Mouse (Mus musculus) liver, embryonic 16.5 days (tissue): ENCODE measurements at regions not wholly inside any gene's neighbourhood (a gene's known extent, or its start where the extent isn't known, plus 50 kb on each side); places are given as distances from the start of the nearest gene placed in this dataset.

Experiments
- ATAC-seq: fragments of 200-750 bp; cut with Nextera tagmentation; 2 replicates; pipeline ENCODE4 v1.8.0; 2017; ENCODE audit warnings: low read depth, mild to moderate bottlenecking, moderate number of reproducible peaks, moderate library complexity
- H3K27ac ChIP-seq: fragments of 300-500 bp; sonication (generic); 2 replicates; pipeline ENCODE4 v1.5.1; 2014; ENCODE audit warnings: mild to moderate bottlenecking, low read length
- H3K27me3 ChIP-seq: fragments of 300-500 bp; sonication (generic); 2 replicates; pipeline ENCODE4 v1.6.1; 2014; ENCODE audit warnings: low read depth, low read length, mixed read lengths; ENCODE audit not compliant: control insufficient read depth, insufficient read depth
- H3K36me3 ChIP-seq: fragments of 300-500 bp; sonication (generic); 2 replicates; pipeline ENCODE4 v1.6.1; 2014; ENCODE audit warnings: mild to moderate bottlenecking; ENCODE audit not compliant: control insufficient read depth, insufficient read depth
- H3K4me1 ChIP-seq: fragments of 300-500 bp; sonication (generic); 2 replicates; pipeline ENCODE4 v1.6.1; 2014; ENCODE audit warnings: low read depth, low read length, mixed read lengths; ENCODE audit not compliant: control insufficient read depth
- H3K4me2 ChIP-seq: fragments of 300-500 bp; sonication (generic); 2 replicates; pipeline ENCODE4 v1.6.1; 2014; ENCODE audit warnings: low read depth, low read length, mixed read lengths
- H3K4me3 ChIP-seq: fragments of 300-500 bp; sonication (generic); 2 replicates; pipeline ENCODE4 v1.5.1; 2014; ENCODE audit warnings: low read depth, mild to moderate bottlenecking, low read length
- H3K9ac ChIP-seq: fragments of 300-500 bp; sonication (generic); 2 replicates; pipeline ENCODE4 v1.6.1; 2014; ENCODE audit warnings: low read depth, low read length
- H3K9me3 ChIP-seq: fragments of 300-500 bp; sonication (generic); replicated peaks from 2 replicates; pipeline ENCODE4 v1.6.1; 2016; ENCODE audit warnings: low read length; ENCODE audit not compliant: control insufficient read depth
- WGBS: fragments of 180-500 bp; shearing (Covaris S2); extraction: QIAGEN DNeasy Blood & Tissue Kit; methylation state at CpG from one replicate; pipeline ENCODE4 v1.1.7; 2014; ENCODE audit not compliant: insufficient replicate concordance; 5-methylcytosine and 5-hydroxymethylcytosine counted together

GRCm38 (mm10) chr2:147846968-147847749 is 199.6 kb downstream of the Foxa2 start:
- WGBS, result 19% methylated on average over 10 of the region's 10 CpGs
- ATAC-seq, result no peak

GRCm38 (mm10) chr2:147845256-147845655 is 201.5 kb downstream of the Foxa2 start:
- Histone ChIP-seq H3K36me3 (no peaks in the 10 kb centered on the region), H3K9ac (no peak overlapping the region), H3K4me2 (no peak overlapping the region), H3K27me3 (no peaks in the 10 kb centered on the region), H3K4me3 (no peak overlapping the region), H3K4me1 (no peaks in the 10 kb centered on the region), H3K9me3 (no peaks in the 10 kb centered on the region), H3K27ac (no peak overlapping the region)
- WGBS, result 30% methylated on average over 1 of the region's 1 CpGs
- no peak for ATAC-seq

More at GRCm38 (mm10) chr2:147846968-147847749, 199.6 kb downstream of the Foxa2 start:
- H3K9me3 ChIP-seq, result no peaks in the 10 kb centered on the region
- no peak overlapping the region for H3K27ac ChIP-seq
- no peaks in the 10 kb centered on the region for H3K36me3 ChIP-seq
- no peak overlapping the region for H3K9ac ChIP-seq
- no peak overlapping the region for H3K4me3 ChIP-seq
- no peaks in the 10 kb centered on the region for H3K27me3 ChIP-seq
- no peak overlapping the region for H3K4me2 ChIP-seq
- H3K4me1 ChIP-seq, result no peaks in the 10 kb centered on the region

GRCm38 (mm10) chr2:147840936-147841335 is 205.8 kb downstream of the Foxa2 start:
- WGBS, result 53% methylated on average over 5 of the region's 5 CpGs
- Histone ChIP-seq H3K9ac (no peak overlapping the region), H3K4me1 (no peaks in the 10 kb centered on the region), H3K9me3 (no peaks in the 10 kb centered on the region), H3K27me3 (no peaks in the 10 kb centered on the region), H3K36me3 (no peaks in the 10 kb centered on the region), H3K4me2 (no peak overlapping the region), H3K27ac (no peak overlapping the region), H3K4me3 (no peak overlapping the region)
- ATAC-seq, result no peak

GRCm38 (mm10) chr2:147838613-147839012 is 208.2 kb downstream of the Foxa2 start:
- WGBS, result 60% methylated on average over 4 of the region's 4 CpGs
- H3K4me3 ChIP-seq, result no peak overlapping the region
- H3K9ac ChIP-seq, result no peak overlapping the region
- H3K4me2 ChIP-seq, result no peak overlapping the region
- ATAC-seq, result no peak
- no peaks in the 10 kb centered on the region for H3K4me1 ChIP-seq
- no peaks in the 10 kb centered on the region for H3K36me3 ChIP-seq
- H3K27me3 ChIP-seq, result no peaks in the 10 kb centered on the region
- H3K27ac ChIP-seq, result no peak overlapping the region
- no peaks in the 10 kb centered on the region for H3K9me3 ChIP-seq

GRCm38 (mm10) chr2:147830551-147830950 is 216.2 kb downstream of the Foxa2 start:
- H3K9me3 ChIP-seq, result no peaks in the 10 kb centered on the region
- H3K27me3 ChIP-seq, result no peaks in the 10 kb centered on the region
- H3K4me1 ChIP-seq, result no peaks in the 10 kb centered on the region
- no peak for ATAC-seq
- H3K9ac ChIP-seq, result no peak overlapping the region
- H3K4me3 ChIP-seq, result no peak overlapping the region
- H3K36me3 ChIP-seq, result no peaks in the 10 kb centered on the region
- WGBS, result 26% methylated on average over 6 of the region's 6 CpGs
- no peak overlapping the region for H3K4me2 ChIP-seq
- no peak overlapping the region for H3K27ac ChIP-seq

GRCm38 (mm10) chr2:147816951-147817350 is 229.8 kb downstream of the Foxa2 start:
- WGBS, result 56% methylated on average over 3 of the region's 3 CpGs

GRCm38 (mm10) chr2:147814231-147814630 is 232.5 kb downstream of the Foxa2 start:
- Histone ChIP-seq H3K9me3 (no peaks in the 10 kb centered on the region), H3K4me2 (no peak overlapping the region), H3K36me3 (no peaks in the 10 kb centered on the region), H3K9ac (no peak overlapping the region), H3K4me3 (no peak overlapping the region), H3K27me3 (no peaks in the 10 kb centered on the region), H3K4me1 (no peaks in the 10 kb centered on the region), H3K27ac (no peak overlapping the region)
- ATAC-seq, result no peak
- WGBS, result 39% methylated on average over 3 of the region's 3 CpGs

More at GRCm38 (mm10) chr2:147816951-147817350, 229.8 kb downstream of the Foxa2 start:
- H3K4me1 ChIP-seq, result no peaks in the 10 kb centered on the region
- H3K4me2 ChIP-seq, result no peak overlapping the region
- H3K36me3 ChIP-seq, result no peaks in the 10 kb centered on the region
- H3K9ac ChIP-seq, result no peak overlapping the region
- no peaks in the 10 kb centered on the region for H3K27me3 ChIP-seq
- H3K27ac ChIP-seq, result no peak overlapping the region
- no peak overlapping the region for H3K4me3 ChIP-seq
- no peak for ATAC-seq
- H3K9me3 ChIP-seq, result no peaks in the 10 kb centered on the region

- Histone ChIP-seq H3K27me3 (no peaks in the 10 kb centered on the region), H3K4me1 (no peaks in the 10 kb centered on the region), H3K9me3 (no peaks in the 10 kb centered on the region), H3K4me3 (no peak overlapping the region), H3K4me2 (no peak overlapping the region), H3K9ac (no peak overlapping the region), H3K36me3 (no peaks in the 10 kb centered on the region), H3K27ac (no peak overlapping the region)
- ATAC-seq, result no peak
- 8% methylated on average over 2 of the region's 2 CpGs for WGBS
Measured at GRCm38 (mm10) chr2:147813516-147813915, 233.3 kb downstream of the Foxa2 start.

- Histone ChIP-seq H3K27ac (no peak overlapping the region), H3K4me3 (no peak overlapping the region), H3K9ac (no peak overlapping the region), H3K9me3 (no peaks in the 10 kb centered on the region), H3K27me3 (no peaks in the 10 kb centered on the region), H3K4me1 (no peaks in the 10 kb centered on the region), H3K4me2 (no peak overlapping the region), H3K36me3 (no peaks in the 10 kb centered on the region)
- ATAC-seq, result no peak
- 33% methylated on average over 5 of the region's 5 CpGs for WGBS
Measured at GRCm38 (mm10) chr2:147808036-147808675, 238.6 kb downstream of the Foxa2 start.
